Mouse (Mus musculus): ENCODE data around the gene Glrp1.

Glrp1 gene

GRCm38 (mm10) chr1:88491617-88492378, 18.1 kb downstream of the Glrp1 start:
- no peak for DNase-seq

GRCm38 (mm10) chr1:88490164-88490563, 19.7 kb downstream of the Glrp1 start:
- DNase-seq: no peak

GRCm38 (mm10) chr1:88488957-88489356, 20.9 kb downstream of the Glrp1 start:
- DNase-seq: no peak

- DNase-seq: no peak
These were observed 23.5 kb downstream of the Glrp1 start for GRCm38 (mm10) chr1:88486336-88486735.

GRCm38 (mm10) chr1:88484059-88484458, 25.8 kb downstream of the Glrp1 start:
- no peak for DNase-seq

GRCm38 (mm10) chr1:88482142-88483099, 27.4 kb downstream of the Glrp1 start:
- DNase-seq: no peak

- DNase-seq: no peak
These were observed 29.3 kb downstream of the Glrp1 start for GRCm38 (mm10) chr1:88480594-88480993.

GRCm38 (mm10) chr1:88478205-88478604, 31.7 kb downstream of the Glrp1 start:
- DNase-seq: no peak

- DNase-seq: no peak
These were observed 33.2 kb downstream of the Glrp1 start for GRCm38 (mm10) chr1:88476554-88477085.

GRCm38 (mm10) chr1:88475502-88475953, 34.3 kb downstream of the Glrp1 start:
- peak; percentile 62 to 88 for DNase-seq

GRCm38 (mm10) chr1:88474598-88474997, 35.3 kb downstream of the Glrp1 start:
- DNase-seq: peak; percentile 70 to 86

GRCm38 (mm10) chr1:88473899-88474298, 36.0 kb downstream of the Glrp1 start:
- no peak for DNase-seq

GRCm38 (mm10) chr1:88472258-88472657, 37.6 kb downstream of the Glrp1 start:
- DNase-seq: no peak

- no peak for DNase-seq
These were observed 40.1 kb downstream of the Glrp1 start for GRCm38 (mm10) chr1:88469746-88470145.

- DNase-seq: peak; percentile 21 to 57
These were observed 41.5 kb downstream of the Glrp1 start for GRCm38 (mm10) chr1:88468335-88468734.

GRCm38 (mm10) chr1:88467866-88468265, 42.0 kb downstream of the Glrp1 start:
- no peak for DNase-seq

- no peak for DNase-seq
These were observed 43.4 kb downstream of the Glrp1 start for GRCm38 (mm10) chr1:88466325-88467064.

GRCm38 (mm10) chr1:88465722-88466121, 44.1 kb downstream of the Glrp1 start:
- no peak for DNase-seq

GRCm38 (mm10) chr1:88464109-88464905, 45.6 kb downstream of the Glrp1 start:
- DNase-seq: no peak

- peak; percentile 14 to 35 for DNase-seq
These were observed 46.6 kb downstream of the Glrp1 start for GRCm38 (mm10) chr1:88463241-88463640.

GRCm38 (mm10) chr1:88462484-88462883, 47.4 kb downstream of the Glrp1 start:
- DNase-seq: peak; percentile 24 to 41

GRCm38 (mm10) chr1:88461096-88461495, 48.8 kb downstream of the Glrp1 start:
- DNase-seq: no peak
